Mouse (Mus musculus): ENCODE data around the gene Osbpl2.

Gene Osbpl2

DNA sequence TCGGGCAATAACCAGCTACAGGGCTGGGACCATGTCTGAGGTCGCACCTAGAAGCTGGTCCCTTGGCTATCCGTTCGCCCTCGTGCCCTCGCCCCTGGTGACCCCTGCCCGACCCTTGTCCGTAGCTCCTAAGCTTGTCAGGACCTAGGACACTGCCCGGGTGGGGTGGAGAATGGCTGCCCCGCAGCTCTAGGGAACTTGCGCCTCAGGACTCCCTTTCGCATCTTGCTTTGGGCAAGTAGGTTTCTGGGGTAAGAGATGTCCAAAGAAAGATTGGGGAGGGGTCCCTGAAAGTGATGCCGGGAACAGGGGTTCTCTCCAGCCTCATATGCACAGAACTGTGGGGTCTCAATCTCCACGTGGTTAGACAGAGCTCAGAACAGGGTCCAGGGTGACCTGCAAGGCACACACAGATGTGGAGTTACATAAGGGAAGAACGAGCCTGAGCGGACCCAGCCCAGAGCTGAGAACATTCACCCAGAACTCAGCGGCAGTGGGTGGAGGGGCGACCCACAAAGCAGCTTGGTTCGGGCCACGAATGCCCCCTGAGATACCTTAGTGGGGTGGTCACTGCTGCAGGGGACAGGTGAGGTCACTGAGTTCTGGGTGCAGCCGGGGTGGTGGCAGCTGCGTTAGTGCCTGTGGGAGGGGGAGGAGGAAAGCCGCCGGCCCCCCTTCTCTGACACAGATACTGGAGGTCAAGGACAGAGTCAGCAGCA lies 14.3 kb upstream of the Osbpl2 start:
- in situ Hi-C loops (cut with MboI): no loop called here

- in situ Hi-C loops (cut with MboI): no loop called here
These were observed 13.5 kb upstream of the Osbpl2 start for GRCm38 (mm10) chr2:180105441-180106190.

GRCm38 (mm10) chr2:180107081-180107480 lies 12.0 kb upstream of the Osbpl2 start:
- in situ Hi-C loops (cut with MboI): no loop called here

- in situ Hi-C loops (cut with MboI): no loop called here
These were observed 10.8 kb upstream of the Osbpl2 start for GRCm38 (mm10) chr2:180108285-180108684.

- in situ Hi-C loops (cut with MboI): no loop called here
These were observed 4.9 kb upstream of the Osbpl2 start for GRCm38 (mm10) chr2:180113909-180114890.

DNA sequence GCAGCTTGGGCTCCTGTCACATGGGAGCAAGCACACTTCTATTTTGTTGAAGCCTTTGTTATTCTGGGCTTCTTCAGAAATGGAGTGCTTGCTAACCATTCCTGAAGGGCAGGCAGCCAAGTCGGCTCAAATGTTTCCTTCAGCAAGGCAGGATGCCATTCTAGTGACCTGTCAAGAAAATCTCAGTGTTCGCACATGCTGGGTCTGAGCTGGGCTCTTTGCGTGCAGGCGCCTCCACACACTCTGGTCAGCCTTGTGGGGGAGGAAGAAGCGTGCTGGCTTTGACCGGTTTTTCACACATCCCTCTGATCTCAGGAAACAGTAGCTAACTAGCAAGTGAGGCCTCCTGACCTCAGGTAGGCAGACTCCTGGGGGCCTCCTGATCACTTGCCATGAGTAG lies 3.8 kb upstream of the Osbpl2 start:
- in situ Hi-C loops (cut with MboI): no loop called here

- in situ Hi-C loops (cut with MboI): no loop called here
These were observed 3.0 kb upstream of the Osbpl2 start for GRCm38 (mm10) chr2:180116081-180116493.

GRCm38 (mm10) chr2:180116741-180117484 lies 2.2 kb upstream of the Osbpl2 start:
- in situ Hi-C loops (cut with MboI): no loop called here

DNA sequence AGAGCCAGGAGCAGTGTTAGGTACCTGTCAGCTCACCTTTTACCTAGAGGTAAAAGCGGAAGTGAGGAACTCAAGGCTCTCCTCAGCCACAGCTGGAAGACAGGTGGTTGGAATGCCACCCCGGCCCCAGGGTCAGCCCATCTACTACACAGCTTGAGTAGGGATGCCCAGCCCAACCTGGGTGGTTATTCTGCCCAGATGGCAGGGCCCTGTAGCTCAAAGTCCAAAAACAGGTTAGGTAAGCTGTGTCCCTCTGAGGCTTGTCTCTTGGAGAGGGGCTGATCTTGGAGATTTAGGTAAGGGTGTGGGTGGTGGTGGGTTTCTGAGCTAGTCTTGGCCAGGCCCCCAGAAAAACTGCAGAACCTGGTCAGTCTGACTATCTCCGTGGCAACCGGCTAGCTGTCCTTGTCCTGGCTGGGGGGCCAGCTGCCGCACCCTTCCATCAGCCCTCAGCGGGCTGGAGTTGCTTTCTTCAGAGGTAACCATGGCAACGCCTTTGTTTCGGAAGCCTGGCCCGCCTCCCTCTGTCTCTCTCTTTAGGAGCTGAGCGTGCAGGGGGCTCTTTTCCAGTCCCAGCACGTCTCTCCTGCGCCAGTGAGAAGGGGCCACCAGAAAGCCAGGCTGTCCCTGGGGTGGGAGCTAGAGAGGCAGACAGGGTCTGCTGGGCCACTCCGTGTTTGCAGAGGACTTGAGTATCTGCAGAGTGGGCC lies 1.5 kb upstream of the Osbpl2 start:
- in situ Hi-C loops (cut with MboI): no loop called here

- in situ Hi-C loops (cut with MboI): no loop called here
These were observed 559 bp downstream of the Osbpl2 start for GRCm38 (mm10) chr2:180119439-180120291.

DNA sequence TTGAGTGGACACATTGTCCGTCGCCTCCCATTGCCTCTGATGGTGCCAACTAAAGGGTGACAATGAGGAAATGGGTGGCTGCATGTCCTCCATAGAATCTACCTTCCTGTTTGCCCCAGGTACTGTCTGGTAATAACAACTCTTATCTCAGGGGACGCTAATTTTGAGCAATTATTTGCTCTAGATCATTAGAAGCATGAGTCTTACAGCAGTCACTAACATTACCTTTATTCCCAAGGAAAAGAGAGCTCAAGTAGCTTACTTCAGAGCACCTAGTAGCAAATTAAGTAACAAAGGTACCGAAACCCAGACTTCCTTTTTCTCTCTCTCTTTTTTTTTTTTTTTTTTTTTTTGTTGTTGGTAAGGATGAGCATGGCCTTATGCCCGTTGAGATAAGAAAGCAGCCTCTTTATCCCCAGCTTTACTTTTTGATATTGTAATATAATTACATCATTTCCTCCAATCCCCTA lies 1.2 kb downstream of the Osbpl2 start:
- in situ Hi-C loops (cut with MboI): no loop called here

DNA sequence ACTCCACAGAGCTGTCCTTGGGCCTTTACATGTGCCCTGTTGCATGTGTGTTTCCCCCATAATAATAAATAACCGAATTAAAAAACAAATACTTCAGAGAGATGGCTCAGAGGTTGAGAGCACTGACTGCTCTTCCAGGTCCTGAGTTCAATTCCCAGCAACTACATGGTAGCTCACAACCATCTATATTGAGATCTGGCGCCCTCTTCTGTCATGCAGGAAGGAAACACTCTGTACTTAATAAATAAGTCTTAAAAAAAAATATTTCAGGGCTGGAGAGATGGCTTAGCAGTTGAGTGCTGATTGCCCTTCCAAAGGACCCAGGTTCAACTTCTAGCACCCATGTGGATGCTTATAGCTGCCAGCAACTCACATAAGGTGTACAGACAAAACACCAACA lies 5.1 kb downstream of the Osbpl2 start:
- in situ Hi-C loops (cut with MboI): no loop called here

- in situ Hi-C loops (cut with MboI): no loop called here
These were observed 7.1 kb downstream of the Osbpl2 start for GRCm38 (mm10) chr2:180126195-180126594.

DNA sequence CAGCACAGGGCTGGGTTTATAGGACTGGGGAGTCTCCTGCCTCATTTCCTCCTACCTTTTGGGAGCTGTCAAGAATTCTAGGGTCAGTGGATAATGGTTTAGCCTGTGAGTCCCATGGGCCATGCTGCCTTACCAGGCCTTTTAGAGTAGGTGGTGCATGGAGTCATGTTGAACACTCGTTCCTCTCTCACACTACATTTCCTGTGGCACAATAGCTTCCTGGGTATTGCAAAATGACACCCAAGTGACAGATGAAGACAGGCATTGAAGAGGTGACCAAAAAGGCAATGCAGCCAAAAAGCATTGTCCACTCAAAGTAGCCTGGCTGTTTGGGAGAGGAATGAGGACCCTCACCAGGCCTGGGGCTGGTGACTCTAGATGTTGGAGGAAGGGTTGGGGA lies 8.6 kb downstream of the Osbpl2 start:
- in situ Hi-C loops (cut with MboI): no loop called here

GRCm38 (mm10) chr2:180133231-180133630 lies 14.1 kb downstream of the Osbpl2 start:
- in situ Hi-C loops (cut with MboI): no loop called here

DNA sequence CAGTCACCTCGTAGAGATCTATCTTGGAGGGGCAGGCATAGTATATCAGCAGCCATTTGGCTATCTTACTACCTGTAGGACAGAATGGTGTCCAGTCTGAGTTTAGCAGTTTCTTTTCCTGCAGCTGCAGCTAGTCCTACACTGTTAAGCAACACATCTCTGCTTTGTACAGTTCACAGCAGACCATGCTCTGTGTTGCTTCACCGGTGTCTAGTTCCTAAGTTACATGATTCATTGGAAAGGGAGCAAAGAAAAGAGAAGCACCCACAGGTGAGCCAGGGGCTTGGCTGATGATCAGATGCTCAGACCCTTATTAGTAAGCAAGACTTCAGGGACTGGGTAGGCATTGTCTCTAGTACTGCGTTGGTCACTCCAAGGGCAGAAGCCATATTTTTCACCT lies 14.8 kb downstream of the Osbpl2 start:
- in situ Hi-C loops (cut with MboI): no loop called here

DNA sequence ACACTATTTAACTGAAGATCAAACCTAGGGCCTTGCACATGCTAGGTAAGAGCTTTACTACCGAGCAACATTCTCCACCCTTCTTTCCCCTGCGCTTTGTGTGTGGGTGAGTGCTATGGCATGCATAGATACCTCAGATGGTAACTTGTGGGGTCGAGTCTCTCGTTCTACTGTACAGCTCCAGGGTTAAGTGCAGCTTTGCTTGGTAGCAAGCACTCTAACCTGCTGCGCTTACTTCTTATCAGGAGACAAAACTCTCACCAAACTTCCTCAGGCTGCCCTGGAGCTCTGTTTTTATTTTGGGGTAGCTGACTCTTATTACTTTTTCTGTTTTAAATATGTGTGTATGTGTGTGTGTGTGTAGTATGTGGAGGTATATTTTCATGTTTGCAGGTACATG lies 16.3 kb downstream of the Osbpl2 start:
- in situ Hi-C loops (cut with MboI): no loop called here

DNA sequence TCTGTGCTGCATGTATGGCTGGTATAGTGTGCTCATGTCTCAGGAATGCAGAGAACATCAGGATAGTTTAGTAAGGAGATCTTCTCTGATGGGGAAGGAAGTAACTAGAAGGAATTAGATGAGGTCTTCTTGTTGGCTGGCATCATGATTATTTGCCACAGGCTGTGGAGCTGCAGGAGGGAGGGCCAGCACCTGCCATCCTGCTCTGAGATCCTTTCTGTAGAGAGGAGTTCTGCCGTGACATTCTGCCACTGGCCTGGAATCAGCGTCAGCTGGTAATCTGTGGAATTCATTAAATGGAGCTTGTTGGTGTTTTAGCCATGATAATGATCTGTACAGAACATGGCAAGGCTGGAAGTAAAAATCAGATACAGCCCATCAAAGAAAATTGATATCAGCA lies 27.0 kb downstream of the Osbpl2 start:
- in situ Hi-C loops (cut with MboI): no loop called here

DNA sequence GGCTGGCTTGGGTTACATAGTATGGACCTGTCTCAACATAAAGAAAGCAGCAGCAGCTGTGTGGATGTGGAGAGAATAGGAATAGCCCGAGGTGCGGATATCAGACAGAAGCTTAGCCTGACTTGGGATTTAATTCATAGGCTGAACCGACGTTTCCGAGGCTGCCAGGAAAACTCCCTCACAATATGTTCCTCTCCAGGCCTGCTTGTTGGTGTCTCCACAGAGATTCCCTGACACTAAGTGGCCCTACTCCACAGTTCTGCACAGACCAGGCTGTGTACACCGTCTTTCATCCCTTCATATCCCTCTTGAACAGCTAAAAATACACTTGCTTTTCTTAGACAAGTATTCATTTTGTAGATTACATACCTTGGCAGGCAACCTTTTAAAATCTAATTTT lies 28.3 kb downstream of the Osbpl2 start:
- in situ Hi-C loops (cut with MboI): no loop called here

- in situ Hi-C loops (cut with MboI): no loop called here
These were observed 29.4 kb downstream of the Osbpl2 start for GRCm38 (mm10) chr2:180148551-180148950.
